Mouse (Mus musculus) left cerebral cortex, adult 8-10 months (tissue): ENCODE measurements around the gene Mfap1a. TPM values are rescaled to one million over a fixed set of nuclear protein-coding genes. Genes with fewer than 3 reads are reported as not detected.

Source experiments
- DNase-seq, 2 experiments: peaks; one replicate each; pipeline ENCODE4 v3.0.0; 2022; ENCODE audit warnings: low spot score in 2 of 2
- microRNA-seq, 2 experiments: library from miRNA; unstranded; fragments of <30 nt; microRNA quantifications; one replicate each; pipeline ENCODE4 v1.2.0; 2022
- total RNA-seq, 4 experiments: library from RNA; stranded (reverse); gene quantifications; 2 replicates each; pipeline ENCODE4 v1.2.4; 2022

Gene Mfap1a
- total RNA-seq, 4 experiments from 2014 or later: 31.1 to 37.4 (median 33.7) TPM

- DNase-seq: no peak
These were observed 63.5 kb downstream of the Mfap1a start for GRCm38 (mm10) chr2:121443068-121443349.

DNA sequence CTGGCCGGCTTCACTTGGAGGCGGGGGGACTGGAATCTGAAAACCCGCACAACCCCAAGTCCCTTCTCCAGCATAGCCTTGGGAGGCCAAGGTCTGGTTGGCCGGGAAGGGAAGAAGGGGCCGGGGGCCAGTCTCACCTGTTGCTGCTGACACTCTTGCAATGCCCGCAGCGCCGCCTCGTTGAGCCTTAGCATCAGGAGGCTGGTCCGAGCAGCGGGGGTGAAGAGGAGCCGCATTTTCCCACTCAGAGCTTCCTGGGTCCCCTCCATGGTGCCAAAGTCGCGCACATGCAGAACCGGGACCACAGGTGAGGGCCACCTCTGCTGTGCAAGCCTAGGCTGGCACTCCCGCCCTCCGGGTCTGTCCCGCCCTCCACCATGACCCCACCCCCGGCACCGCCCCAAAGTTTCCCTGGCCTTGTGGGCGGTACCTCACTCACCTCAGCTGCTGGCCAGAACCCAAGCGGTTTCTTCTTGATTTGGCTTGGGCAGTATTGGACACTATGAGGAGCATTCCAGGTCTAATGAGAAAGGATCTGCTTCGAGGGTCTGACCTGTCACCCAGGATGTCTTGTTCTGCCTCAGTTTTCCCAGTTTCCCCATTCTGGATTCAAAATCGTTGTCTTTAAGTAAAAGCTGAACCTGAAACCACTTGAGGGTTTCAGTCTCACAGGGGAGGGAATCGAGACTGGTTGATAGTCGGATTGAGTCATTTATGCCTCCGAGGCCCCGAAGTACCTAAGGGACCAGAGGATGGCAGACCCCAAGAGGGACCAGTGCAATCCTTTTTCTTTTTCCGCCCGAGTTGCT lies 64.0 kb downstream of the Mfap1a start:
- no peak for DNase-seq

Small RNA genes within 50 kb of the gene (microRNA-seq; reads per million reads assigned to microRNA genes)
- 0 reads per million in 2 experiments for gene Gm22953

Other genes starting within 250 kb of the Mfap1a start
- 100 to 1,000 TPM; 139 to 154 (median 147) TPM for gene Trp53bp1, start 235.3 kb downstream of the Mfap1a start, total RNA-seq
- gene Map1a, start 217.1 kb downstream of the Mfap1a start, total RNA-seq: 100 to 1,000 TPM; 617 to 748 (median 671) TPM
- gene Ppip5k1, start 151.3 kb downstream of the Mfap1a start, total RNA-seq: 100 to 1,000 TPM; 121 to 145 (median 130) TPM
- 100 to 1,000 TPM; 418 to 426 (median 425) TPM for gene Ckmt1, start 149.0 kb downstream of the Mfap1a start, total RNA-seq
- gene Strc, start 119.5 kb downstream of the Mfap1a start, total RNA-seq: under 1 TPM; 0.09 to 0.91 (median 0.32) TPM
- 100 to 1,000 TPM; 140 to 171 (median 153) TPM for gene Pdia3, start 92.9 kb downstream of the Mfap1a start, total RNA-seq
- 1 to 10 TPM; 4.2 to 5.9 (median 5.1) TPM for gene Catsper2, start 92.9 kb downstream of the Mfap1a start, total RNA-seq
- gene Ell3, start 62.4 kb downstream of the Mfap1a start, total RNA-seq: not detected
- 100 to 1,000 TPM; 116 to 169 (median 143) TPM for gene Serf2, start 57.5 kb downstream of the Mfap1a start, total RNA-seq
- gene Hypk, start 53.4 kb downstream of the Mfap1a start, total RNA-seq: 10 to 100 TPM; 12.1 to 25.0 (median 17.5) TPM
- 1 to 10 TPM in 1 of 4 experiments, under 1 TPM in 3; 0.27 to 1.1 (median 0.50) TPM for gene Serinc4, start 49.9 kb downstream of the Mfap1a start, total RNA-seq
- 10 to 100 TPM; 39.4 to 47.4 (median 43.8) TPM for gene Mfap1b, start 32.6 kb downstream of the Mfap1a start, total RNA-seq
- 1 to 10 TPM; 4.8 to 5.3 (median 4.9) TPM for gene Wdr76, start 58 bp upstream of the Mfap1a start, total RNA-seq